Mouse (Mus musculus) megakaryocyte, embryonic 14.5 days (primary cell): ENCODE results near the gene Pitpnm2.

ENCODE experiments used
- FLI1 ChIP-seq: IDR thresholded peaks from 2 replicates; pipeline ENCODE4 v1.6.1; 2012; ENCODE audit warnings: low read length, inconsistent platforms, mixed read lengths
- GATA1 ChIP-seq: IDR thresholded peaks from 3 replicates; pipeline ENCODE4 v1.6.1; 2012; ENCODE audit warnings: mixed read lengths, low read length, inconsistent platforms, borderline replicate concordance

DNA sequence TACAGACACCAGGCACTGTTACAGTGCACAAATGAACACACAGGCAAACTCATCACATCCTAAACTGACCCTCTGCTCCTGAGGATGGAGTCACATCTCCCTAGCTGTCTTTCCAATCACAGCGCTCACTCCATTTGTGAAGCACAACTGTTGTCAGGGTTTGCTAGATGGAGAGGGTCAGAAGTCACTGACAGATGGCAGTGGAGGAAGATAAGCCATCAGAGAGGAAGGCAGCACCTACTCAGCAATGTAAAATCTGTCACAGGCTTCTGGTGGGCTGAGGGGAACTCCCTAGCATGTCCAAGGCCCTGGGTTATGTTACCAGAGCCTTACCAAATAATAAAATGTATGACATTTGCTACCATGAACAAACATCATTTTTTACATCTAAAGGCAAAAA is 8.5 kb upstream of the Pitpnm2 start:
- TF ChIP-seq GATA1: no peak
- TF ChIP-seq FLI1: no peak
